Mouse (Mus musculus): ENCODE measurements around the gene Capzb. TPM values are rescaled to one million over a fixed set of nuclear protein-coding genes. Genes with fewer than 3 reads are reported as not detected.
A peak's percentile ranks its signal among the peaks of the same experiment; 100 is the strongest.

The Capzb gene
- total RNA-seq (2021): 100 to 1,000 TPM; 444 to 499 TPM
- long read RNA-seq, experiment 1, transcript Capzb-203 (10 exons, 1,702 nt): major isoform, 378 of 433 reads
- long read RNA-seq, experiment 1, transcript Capzb-204 (9 exons, 1,674 nt): minor isoform, 29 of 433 reads
- long read RNA-seq, experiment 1, partial matches to known transcripts: 9 of 433 reads
- long read RNA-seq, experiment 1, other reads (novel, unspliced or antisense): 17 of 433 reads
- long read RNA-seq, experiment 2, transcript Capzb-203 (10 exons, 1,702 nt): major isoform, 445 of 494 reads
- long read RNA-seq, experiment 2, transcript Capzb-204 (9 exons, 1,674 nt): minor isoform, 13 of 494 reads
- long read RNA-seq, experiment 2, partial matches to known transcripts: 19 of 494 reads
- long read RNA-seq, experiment 2, other reads (novel, unspliced or antisense): 17 of 494 reads

DNA sequence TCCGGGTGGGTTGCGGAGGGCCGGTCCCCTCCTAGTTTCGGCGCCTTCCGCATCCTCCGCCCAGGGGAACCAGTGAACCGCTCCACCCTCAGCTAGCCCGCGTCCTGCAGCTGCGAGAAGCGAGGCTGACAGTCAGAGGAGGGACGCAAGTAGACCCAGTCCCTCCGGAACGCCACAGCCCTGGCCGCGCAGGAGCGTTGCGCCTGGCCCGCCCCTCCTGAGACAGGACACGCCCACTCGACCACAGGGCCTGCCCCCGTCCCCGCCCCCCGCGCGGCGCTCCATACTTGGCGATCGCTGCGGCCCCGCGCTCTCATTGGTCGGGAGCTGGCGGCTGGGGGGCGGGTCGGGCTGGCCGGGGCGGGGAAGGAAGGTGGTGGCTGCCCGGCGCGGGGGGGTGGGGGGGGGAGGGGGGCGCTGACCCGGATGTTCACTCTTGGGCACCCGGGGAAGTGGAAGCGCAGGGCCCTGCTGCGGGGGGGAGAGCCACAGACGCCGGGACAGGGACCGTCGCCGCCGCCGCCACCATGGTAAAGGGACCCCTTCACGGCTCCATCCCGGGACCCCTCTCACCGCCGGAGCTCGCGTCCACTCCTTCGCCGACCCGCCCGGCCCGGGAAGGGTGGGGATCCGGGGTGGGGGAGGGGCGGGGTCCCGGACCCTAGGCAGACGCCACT lies at the start of gene Capzb:
Gene Capzb, plus strand, starts transcription at position 401 of the 677 bp plus-strand sequence.
- Histone ChIP-seq H3K4me3 (peak within 1 kb of the TSS; percentile 97), H3K27ac (peak within 1 kb of the TSS; percentile 100)
- intact Hi-C loops (cut with DNase I): loop anchor here (5.0 kb wide), 2 partner anchors 60 to 95 kb away; partner anchors contain the start of gene Minos1
- TF ChIP-seq CTCF (IDR thresholded peaks at IDR 0.05): no peak
- peak; percentile 98 for DNase-seq

DNA sequence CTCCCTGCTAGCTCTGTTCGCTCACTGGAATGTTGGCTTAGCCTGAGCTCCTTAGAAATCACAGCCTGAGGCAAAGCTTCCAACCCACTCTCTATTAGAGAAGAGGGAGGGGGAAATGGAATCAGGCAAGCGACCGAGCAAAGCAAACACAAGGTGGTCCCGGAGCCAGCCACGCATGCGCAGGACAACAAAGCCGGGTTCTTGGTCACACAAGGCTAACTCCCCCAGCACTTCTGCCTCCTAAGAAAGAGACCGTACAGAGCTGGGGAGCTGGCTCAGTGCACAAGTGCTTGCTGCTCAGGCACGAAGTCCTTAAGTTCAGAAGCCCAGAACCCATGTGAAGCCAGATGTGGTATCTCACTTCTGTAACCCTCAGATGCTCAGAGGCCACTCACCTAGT lies 49.7 kb upstream of the Capzb start:
- TF ChIP-seq CTCF (IDR thresholded peaks at IDR 0.05): no peak
- Histone ChIP-seq H3K4me3 (peak overlapping the region; percentile 1; the same call in 1 of the 2 replicates), H3K27ac (peak overlapping the region; percentile 24; the same call in 1 of the 2 replicates)
- intact Hi-C loops (cut with DNase I): no loop called here
- no peak for DNase-seq

DNA sequence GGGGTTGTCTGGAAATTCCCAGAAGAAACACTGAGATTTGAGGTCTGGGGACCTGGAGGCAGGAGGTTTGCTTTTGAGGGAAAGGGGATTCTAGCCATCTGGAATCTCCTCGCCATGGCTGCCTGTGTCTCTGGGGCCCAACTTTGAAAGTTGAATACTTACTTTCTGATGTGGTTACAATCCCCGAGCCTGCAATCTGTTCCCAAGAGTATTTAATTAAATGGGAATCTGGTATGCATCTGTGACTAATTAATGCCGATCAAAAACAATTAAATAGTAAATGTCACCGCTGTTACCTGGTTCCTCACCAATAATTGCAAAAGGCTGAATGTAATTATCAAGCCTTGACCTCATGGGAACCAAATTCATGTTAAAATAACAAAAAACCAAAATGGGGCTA lies 48.1 kb upstream of the Capzb start:
- no peak overlapping the region for H3K4me3 ChIP-seq
- no peak for DNase-seq
- TF ChIP-seq CTCF (IDR thresholded peaks at IDR 0.05): no peak
- intact Hi-C loops (cut with DNase I): no loop called here
- no peak overlapping the region for H3K27ac ChIP-seq

DNA sequence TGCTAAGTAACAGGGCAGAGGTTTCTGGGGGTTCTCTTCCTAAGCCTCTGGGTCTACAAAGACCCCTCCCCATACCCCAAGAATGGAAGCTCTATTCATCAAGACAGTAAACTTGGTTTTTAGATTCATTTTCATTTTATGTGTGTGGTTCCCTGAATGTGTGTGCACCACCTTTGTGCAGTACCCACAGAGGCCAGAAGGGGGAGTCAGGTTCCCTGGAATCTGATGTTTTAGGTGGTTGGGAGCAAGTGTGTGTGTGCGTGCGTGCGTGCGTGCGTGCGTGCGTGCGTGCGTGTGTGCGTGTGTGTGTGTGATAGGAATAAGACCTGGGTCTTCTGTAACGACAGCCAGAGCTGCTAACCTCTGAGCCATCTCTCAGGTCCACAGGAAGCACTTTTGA lies 47.5 kb upstream of the Capzb start:
- DNase-seq: no peak
- no peak overlapping the region for H3K27ac ChIP-seq
- intact Hi-C loops (cut with DNase I): no loop called here

DNA sequence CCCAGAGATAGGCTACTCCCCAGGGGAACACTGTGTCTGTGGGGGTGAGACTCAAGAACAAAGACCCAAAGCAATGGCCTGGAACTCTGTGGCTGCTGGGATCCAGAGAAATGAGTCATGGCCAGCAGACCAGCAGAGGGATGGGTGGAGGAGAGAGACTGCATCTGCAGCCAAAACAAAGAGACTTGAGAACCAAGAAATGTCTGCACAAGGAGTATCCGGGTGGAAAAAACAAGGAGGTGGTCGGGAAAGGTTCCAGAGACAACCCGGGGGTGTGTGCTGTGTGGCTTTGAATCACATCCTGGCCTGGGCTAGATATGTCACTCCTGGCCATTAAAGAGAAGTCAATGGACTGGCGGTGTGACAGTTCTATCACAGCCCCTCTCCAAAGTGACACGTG lies 45.9 kb upstream of the Capzb start:
- no peak for TF ChIP-seq CTCF (IDR thresholded peaks at IDR 0.05)
- peak overlapping the region; percentile 61 for H3K27ac ChIP-seq

More for the DNA sequence above, 47.5 kb upstream of the Capzb start:
- peak; percentile 46 for TF ChIP-seq CTCF (IDR thresholded peaks at IDR 0.05)
- H3K4me3 ChIP-seq: no peak overlapping the region

DNA sequence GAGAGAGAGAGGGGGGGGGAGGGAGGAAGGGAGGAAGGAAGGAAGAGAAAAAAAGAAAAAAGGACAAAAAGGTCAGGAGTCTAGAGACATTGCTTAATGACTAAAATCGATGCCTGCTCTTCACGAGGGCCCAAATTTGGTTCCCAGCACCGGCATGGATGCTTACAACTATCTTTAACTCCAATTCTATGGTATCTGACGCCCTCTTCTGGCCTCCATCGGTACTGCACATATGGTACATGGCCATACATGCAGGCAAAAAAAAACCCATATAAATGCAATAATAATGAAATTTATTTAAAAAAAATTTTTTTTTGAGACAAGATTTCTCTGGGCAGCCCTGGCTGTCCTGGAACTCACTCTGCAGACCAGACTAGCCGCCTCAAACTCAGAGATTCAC lies 41.3 kb upstream of the Capzb start:
- intact Hi-C loops (cut with DNase I): no loop called here
- peak; percentile 42 for TF ChIP-seq CTCF (IDR thresholded peaks at IDR 0.05)
- Histone ChIP-seq H3K27ac (no peak overlapping the region), H3K4me3 (no peak overlapping the region)
- no peak for DNase-seq

More for the DNA sequence above, 45.9 kb upstream of the Capzb start:
- H3K4me3 ChIP-seq: no peak overlapping the region
- DNase-seq: peak; percentile 76
- intact Hi-C loops (cut with DNase I): no loop called here

DNA sequence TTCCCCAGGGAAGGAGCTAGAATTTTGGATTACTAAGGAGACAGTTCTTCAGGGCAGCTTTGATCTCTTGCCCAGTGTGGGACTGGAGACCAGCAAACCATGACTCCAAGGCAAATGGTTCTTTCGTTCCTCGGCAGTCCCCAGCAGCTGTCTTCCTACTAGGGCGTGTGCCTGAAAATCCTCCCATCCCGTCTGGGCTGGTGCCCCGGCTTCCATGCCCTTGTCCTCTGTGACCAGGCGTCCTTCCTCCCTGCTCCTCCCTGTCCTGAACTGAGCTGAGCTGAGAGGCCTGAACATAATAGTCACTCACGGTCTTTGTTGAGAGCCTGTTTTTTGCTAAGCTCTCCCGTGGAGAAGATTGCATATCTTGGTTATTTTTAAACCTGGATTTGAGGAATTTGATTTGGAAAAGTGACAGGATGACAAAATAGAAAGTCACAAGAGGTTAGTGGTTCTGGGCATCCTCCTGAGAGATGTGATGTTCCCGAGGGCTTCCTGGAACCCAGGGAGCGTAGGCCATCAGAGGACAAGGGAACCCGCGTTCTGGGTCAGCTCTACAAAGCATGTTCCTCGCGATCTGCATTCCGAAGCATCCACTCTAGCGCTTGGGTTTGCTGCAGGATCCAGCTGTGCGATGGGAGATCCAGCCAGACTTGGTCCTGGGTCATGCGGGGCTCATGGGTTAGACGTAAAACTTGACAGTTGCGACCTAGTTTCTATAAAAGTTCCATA lies 38.0 kb upstream of the Capzb start:
- peak overlapping the region; percentile 80 for H3K27ac ChIP-seq
- peak overlapping the region; percentile 37 for H3K4me3 ChIP-seq
- peak; percentile 78 for DNase-seq
- intact Hi-C loops (cut with DNase I): no loop called here
- no peak for TF ChIP-seq CTCF (IDR thresholded peaks at IDR 0.05)

DNA sequence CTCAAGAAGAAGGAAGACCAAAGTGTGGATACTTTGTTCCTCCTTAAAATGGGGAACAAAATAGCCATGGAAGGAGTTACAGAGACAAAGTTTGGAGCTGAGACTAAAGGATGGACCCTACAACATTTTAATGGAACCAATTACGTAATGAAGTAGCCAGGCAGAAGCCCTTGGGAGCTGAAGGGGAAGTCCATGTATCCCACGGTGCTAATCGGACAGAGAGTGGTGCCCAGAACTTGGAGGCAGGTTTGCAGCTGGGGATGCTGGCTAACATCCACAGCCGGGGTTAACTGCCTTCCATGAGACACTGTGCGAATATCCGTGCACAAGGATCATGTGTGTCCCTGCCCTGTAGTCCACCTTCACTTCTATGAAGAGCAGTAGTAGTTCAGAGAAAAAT lies 36.2 kb upstream of the Capzb start:
- intact Hi-C loops (cut with DNase I): no loop called here
- no peak for TF ChIP-seq CTCF (IDR thresholded peaks at IDR 0.05)
- no peak for DNase-seq
- H3K4me3 ChIP-seq: no peak overlapping the region
- no peak overlapping the region for H3K27ac ChIP-seq

DNA sequence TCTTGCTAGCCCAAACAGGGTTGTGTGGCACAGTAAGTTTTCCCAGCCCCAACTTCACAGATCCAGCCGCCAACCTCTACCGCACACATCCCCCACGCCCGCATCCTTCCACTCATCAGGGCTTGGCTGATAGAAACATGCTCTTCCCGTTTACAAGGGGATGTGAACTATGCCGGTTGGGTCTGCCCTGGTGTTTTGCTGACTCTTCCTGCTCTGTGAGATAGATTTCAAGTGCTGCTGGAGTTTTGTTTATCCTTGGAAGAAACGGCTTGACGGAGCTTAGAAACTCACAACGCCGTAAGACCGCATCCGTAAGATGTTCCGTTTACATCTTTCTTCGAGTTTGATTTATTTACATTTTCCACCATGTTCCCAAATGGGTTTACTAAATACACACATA lies 34.3 kb upstream of the Capzb start:
- no peak overlapping the region for H3K4me3 ChIP-seq
- no peak overlapping the region for H3K27ac ChIP-seq
- no peak for TF ChIP-seq CTCF (IDR thresholded peaks at IDR 0.05)
- intact Hi-C loops (cut with DNase I): no loop called here
- DNase-seq: no peak

DNA sequence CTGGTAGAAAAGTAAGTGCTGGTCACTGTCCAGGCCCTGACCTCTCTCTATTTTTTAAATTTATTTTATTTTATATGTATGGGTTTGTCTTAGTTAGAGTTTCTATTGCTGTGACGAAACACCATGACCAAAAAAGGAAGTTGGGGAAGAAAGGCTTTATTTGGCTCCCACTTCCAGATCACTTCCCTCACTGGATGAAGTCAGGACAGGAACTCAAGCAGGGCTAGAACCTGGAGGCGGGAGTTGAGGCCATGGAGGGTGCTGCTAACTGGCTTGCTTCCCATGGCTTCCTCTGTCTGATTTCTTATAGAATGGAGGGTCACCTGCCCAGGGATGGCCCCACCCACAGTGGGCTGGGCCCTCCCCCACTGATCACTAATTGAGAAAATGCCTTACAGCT lies 31.6 kb upstream of the Capzb start:
- Histone ChIP-seq H3K27ac (no peak overlapping the region), H3K4me3 (no peak overlapping the region)
- intact Hi-C loops (cut with DNase I): no loop called here
- TF ChIP-seq CTCF (IDR thresholded peaks at IDR 0.05): no peak
- DNase-seq: no peak

DNA sequence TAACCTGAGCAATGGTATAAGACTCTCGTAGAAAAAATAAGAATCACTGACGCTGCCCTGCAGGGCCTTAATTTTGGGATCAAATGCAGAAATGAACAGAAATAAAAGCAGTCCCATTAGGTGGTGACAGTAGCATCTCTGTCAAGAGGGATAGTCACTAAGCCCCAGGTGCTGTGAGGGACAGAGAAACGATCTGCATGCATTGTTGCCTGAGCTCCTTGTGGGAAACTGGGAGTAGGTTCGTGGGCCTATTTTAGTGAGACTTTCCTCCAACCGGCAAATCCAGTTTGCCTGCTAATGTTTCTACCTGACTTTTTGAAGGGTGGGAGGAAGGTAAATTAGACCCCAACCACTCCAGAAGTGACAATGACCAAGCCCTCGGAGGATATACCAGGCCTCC lies 28.6 kb upstream of the Capzb start:
- Histone ChIP-seq H3K27ac (no peak overlapping the region), H3K4me3 (no peak overlapping the region)
- intact Hi-C loops (cut with DNase I): no loop called here
- no peak for DNase-seq
- no peak for TF ChIP-seq CTCF (IDR thresholded peaks at IDR 0.05)

DNA sequence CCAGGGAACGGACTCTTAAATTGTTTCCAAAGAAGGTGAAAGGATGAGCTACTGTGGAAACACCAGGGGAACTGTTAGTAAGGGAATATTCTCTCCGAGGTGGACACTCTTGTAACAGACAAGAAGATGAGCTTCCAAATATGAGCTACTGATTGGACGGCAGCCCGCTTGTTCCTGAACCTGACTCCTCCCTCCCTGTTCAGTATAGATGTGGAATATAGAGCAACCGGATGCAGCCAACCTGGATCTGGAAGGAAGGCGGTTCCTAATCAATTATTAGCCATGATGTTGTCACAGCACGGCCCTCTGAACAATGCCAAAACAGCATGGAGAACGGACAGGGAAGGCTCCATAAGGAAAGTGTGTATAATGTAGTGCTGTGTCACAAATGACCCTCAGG lies 27.4 kb upstream of the Capzb start:
- no peak for DNase-seq
- no peak for TF ChIP-seq CTCF (IDR thresholded peaks at IDR 0.05)
- no peak overlapping the region for H3K27ac ChIP-seq
- H3K4me3 ChIP-seq: no peak overlapping the region
- intact Hi-C loops (cut with DNase I): no loop called here

DNA sequence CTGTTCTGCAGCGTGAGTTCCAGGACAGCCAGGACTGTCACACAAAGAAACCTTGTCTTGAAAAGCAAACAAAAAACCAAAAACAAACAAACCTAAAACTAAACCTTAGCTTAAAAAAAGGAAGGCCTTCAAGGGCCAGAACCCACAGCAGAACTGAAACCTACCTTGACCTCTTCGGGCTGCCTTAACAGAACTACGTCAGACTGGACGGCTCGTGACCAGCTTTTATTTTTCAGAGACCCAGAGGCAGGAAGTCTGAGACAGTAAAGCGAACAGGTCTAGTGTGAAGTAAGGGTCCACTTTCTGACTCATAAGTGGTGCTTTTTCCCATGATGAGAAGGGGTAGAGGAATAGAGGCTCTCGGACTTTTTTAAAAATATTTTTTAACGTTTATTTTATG lies 26.5 kb upstream of the Capzb start:
- TF ChIP-seq CTCF (IDR thresholded peaks at IDR 0.05): no peak
- Histone ChIP-seq H3K4me3 (no peak overlapping the region), H3K27ac (no peak overlapping the region)
- no peak for DNase-seq
- intact Hi-C loops (cut with DNase I): no loop called here
